Mouse (Mus musculus): ENCODE measurements around the gene Crybb1. TPM values are rescaled to one million over a fixed set of nuclear protein-coding genes. Genes with fewer than 3 reads are reported as not detected.

The Crybb1 gene
- polyA plus RNA-seq, 1 experiment from 2014 or later = 0.20 TPM

- ATAC-seq (ENCODE audit: insufficient number of reproducible peaks, low FRiP score, low TSS enrichment, low read depth) (no peak), DNase-seq (ENCODE audit: low spot score) (no peak)
- H3K9ac ChIP-seq (ENCODE audit: low read length) = no peak overlapping the region
- no peaks in the 10 kb centered on the region for H3K9me3 ChIP-seq (ENCODE audit: control insufficient read depth, low read length)
- H3K27me3 ChIP-seq (ENCODE audit: control insufficient read depth, insufficient read depth, low read length) = no peaks in the 10 kb centered on the region
- no peak overlapping the region for H3K4me2 ChIP-seq (ENCODE audit: low read depth, severe bottlenecking)
- H3K36me3 ChIP-seq (ENCODE audit: control insufficient read depth, insufficient read depth, low read length) = no peaks in the 10 kb centered on the region
- 92% methylated on average over 2 of the region's 2 CpGs for WGBS
- H3K4me3 ChIP-seq (ENCODE audit: low read depth, low read length) = no peak overlapping the region
- no peaks in the 10 kb centered on the region for H3K4me1 ChIP-seq (ENCODE audit: control insufficient read depth, insufficient read depth, low read length)
- H3K27ac ChIP-seq (replicated peaks; ENCODE audit: low read depth, low read length) = no peak overlapping the region
Measured at GRCm38 (mm10) chr5:112287652-112288051, 32.0 kb downstream of the Crybb1 start.

DNA sequence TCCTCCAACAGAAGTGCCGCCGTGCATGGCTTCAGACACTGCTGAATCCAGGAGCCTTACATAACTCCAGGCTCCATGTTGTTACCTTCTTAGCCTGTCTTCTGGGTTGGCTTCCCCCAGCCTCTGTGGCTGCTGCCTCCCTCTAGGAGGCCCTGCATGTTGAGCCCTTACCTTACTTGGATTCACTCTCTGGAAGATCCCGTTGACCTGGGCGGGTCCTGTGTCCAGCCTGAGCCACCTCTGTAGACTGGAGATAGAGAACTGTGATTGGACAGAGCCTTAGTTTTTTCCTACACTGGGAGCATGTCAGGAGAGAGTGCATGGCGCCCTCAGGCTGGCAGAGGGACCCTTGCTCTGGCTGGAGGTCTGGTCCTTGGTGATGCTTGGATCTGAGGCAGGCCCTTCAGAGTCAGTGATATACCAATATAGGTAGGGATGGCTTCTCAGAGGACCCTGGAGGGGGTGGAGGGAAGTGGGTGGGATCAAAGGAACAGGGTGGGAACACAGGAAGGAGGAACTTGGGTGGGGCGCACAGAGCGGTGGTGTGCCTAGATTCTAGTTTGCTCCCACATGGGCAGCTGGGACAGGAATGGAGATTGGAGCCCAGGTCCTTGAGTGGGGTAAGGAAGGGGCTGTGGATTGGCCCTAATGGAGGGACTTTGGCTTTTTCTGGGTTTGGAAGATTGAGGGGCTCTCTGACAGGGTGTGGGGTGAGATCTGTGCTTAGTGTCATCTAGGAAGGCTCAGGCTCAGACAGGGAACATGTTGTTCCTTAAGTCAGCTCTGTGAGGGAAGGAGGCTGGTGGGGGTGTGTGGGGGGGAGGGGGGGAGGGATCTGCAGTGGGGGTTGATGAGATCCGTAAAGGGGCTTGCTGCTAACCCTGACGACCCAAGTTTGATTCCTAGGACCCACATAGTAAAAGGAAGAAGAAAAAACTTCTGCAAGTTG, 32.9 kb downstream of the Crybb1 start:
- no peak overlapping the region for H3K9ac ChIP-seq (ENCODE audit: low read length)
- H3K9me3 ChIP-seq (ENCODE audit: control insufficient read depth, low read length) = no peaks in the 10 kb centered on the region
- WGBS = 84% methylated on average over 9 of the region's 9 CpGs
- H3K4me2 ChIP-seq (ENCODE audit: low read depth, severe bottlenecking) = no peak overlapping the region
- no peak overlapping the region for H3K4me3 ChIP-seq (ENCODE audit: low read depth, low read length)
- ATAC-seq (ENCODE audit: insufficient number of reproducible peaks, low FRiP score, low TSS enrichment, low read depth) (no peak), DNase-seq (ENCODE audit: low spot score) (no peak)
- H3K4me1 ChIP-seq (ENCODE audit: control insufficient read depth, insufficient read depth, low read length) = no peaks in the 10 kb centered on the region
- H3K27ac ChIP-seq (replicated peaks; ENCODE audit: low read depth, low read length) = no peak overlapping the region
- no peaks in the 10 kb centered on the region for H3K27me3 ChIP-seq (ENCODE audit: control insufficient read depth, insufficient read depth, low read length)
- no peaks in the 10 kb centered on the region for H3K36me3 ChIP-seq (ENCODE audit: control insufficient read depth, insufficient read depth, low read length)

DNA sequence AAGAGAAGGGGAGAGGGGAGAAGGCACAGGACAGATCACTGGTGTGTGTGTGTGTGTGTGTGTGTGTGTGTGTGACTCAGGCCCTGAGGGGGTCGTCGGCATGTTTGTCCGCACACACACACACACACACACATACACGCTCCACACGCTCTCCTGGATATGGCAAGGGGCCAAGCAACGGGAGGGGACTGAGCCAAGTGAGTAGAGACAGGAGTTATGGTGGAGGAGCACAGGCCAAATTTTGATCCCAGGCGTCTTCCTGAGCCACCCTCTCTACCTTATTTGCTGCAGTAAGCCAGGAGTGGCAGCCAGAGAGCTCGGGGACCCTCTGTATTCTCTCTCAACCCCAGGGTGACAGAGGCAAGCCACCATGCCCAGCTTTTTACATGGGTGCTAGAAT, 33.6 kb downstream of the Crybb1 start:
- Histone ChIP-seq H3K9me3 (ENCODE audit: control insufficient read depth, low read length) (no peaks in the 10 kb centered on the region), H3K27me3 (ENCODE audit: control insufficient read depth, insufficient read depth, low read length) (no peaks in the 10 kb centered on the region), H3K36me3 (ENCODE audit: control insufficient read depth, insufficient read depth, low read length) (no peaks in the 10 kb centered on the region), H3K27ac (replicated peaks; ENCODE audit: low read depth, low read length) (no peak overlapping the region), H3K4me3 (ENCODE audit: low read depth, low read length) (no peak overlapping the region), H3K4me1 (ENCODE audit: control insufficient read depth, insufficient read depth, low read length) (no peaks in the 10 kb centered on the region), H3K4me2 (ENCODE audit: low read depth, severe bottlenecking) (no peak overlapping the region), H3K9ac (ENCODE audit: low read length) (no peak overlapping the region)
- no peak for DNase-seq (ENCODE audit: low spot score)
- no peak for ATAC-seq (ENCODE audit: insufficient number of reproducible peaks, low FRiP score, low TSS enrichment, low read depth)
- 84% methylated on average over 8 of the region's 8 CpGs for WGBS

DNA sequence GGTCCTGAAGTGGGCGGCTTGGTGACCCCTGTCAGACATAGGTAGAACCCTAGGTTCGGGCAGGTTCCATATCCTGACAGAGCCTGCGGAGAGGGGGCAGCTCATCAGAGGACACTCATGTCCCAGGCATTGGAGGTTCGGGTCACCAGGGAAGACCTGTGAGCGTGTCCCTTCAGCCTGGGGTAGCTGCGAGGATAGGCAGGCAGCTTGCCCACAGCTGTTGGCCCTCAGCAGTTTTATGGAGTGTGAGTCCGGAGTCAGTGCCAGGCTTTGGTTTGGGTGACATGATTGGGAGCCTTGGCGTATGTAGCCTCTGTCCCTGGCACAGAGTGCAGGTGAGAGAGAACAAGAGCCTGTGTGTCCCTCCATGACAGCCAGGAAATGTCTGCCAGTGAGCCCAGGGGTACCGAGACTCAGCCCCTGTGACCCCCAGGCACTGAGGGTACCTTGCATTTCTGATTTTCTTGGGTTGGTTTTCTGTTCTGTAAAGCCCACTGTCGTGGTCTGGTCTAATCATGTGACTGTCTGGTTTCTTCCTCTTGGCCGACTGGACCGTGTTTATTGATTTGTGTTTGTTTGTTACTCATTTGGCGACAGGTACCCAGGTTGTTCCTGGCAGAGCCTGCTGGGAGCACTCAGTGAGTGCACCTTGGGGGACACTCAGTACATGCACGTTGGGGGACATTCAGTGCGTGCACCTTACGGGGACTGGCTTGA, 34.4 kb downstream of the Crybb1 start:
- H3K36me3 ChIP-seq (ENCODE audit: control insufficient read depth, insufficient read depth, low read length) = no peaks in the 10 kb centered on the region
- no peak overlapping the region for H3K4me2 ChIP-seq (ENCODE audit: low read depth, severe bottlenecking)
- H3K27ac ChIP-seq (replicated peaks; ENCODE audit: low read depth, low read length) = no peak overlapping the region
- no peaks in the 10 kb centered on the region for H3K4me1 ChIP-seq (ENCODE audit: control insufficient read depth, insufficient read depth, low read length)
- no peak for ATAC-seq (ENCODE audit: insufficient number of reproducible peaks, low FRiP score, low TSS enrichment, low read depth)
- WGBS = 87% methylated on average over 16 of the region's 16 CpGs
- H3K9me3 ChIP-seq (ENCODE audit: control insufficient read depth, low read length) = no peaks in the 10 kb centered on the region
- H3K9ac ChIP-seq (ENCODE audit: low read length) = no peak overlapping the region
- DNase-seq (ENCODE audit: low spot score) = no peak
- H3K27me3 ChIP-seq (ENCODE audit: control insufficient read depth, insufficient read depth, low read length) = no peaks in the 10 kb centered on the region
- H3K4me3 ChIP-seq (ENCODE audit: low read depth, low read length) = no peak overlapping the region; the same call in 1 of the 2 replicates

DNA sequence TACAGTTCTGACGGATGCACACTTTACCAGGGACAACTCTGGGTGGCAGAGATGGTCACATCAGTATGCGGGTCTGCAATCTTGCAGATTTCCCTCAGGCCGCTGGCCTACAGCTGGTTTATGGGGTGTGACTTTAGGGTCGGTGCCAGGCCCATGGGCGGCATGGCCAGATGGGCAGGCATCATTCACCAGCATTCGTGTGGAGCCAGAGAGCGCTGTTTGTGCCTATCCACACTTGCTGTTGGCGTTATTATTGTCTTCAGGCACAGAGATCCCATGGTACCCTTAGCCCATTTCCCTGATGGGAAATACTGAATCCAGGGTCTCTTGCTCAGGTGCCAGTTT, 34.9 kb downstream of the Crybb1 start:
- Histone ChIP-seq H3K27me3 (ENCODE audit: control insufficient read depth, insufficient read depth, low read length) (no peaks in the 10 kb centered on the region), H3K9ac (ENCODE audit: low read length) (no peak overlapping the region), H3K4me1 (ENCODE audit: control insufficient read depth, insufficient read depth, low read length) (no peaks in the 10 kb centered on the region), H3K9me3 (ENCODE audit: control insufficient read depth, low read length) (no peaks in the 10 kb centered on the region), H3K27ac (replicated peaks; ENCODE audit: low read depth, low read length) (no peak overlapping the region), H3K36me3 (ENCODE audit: control insufficient read depth, insufficient read depth, low read length) (no peaks in the 10 kb centered on the region), H3K4me3 (ENCODE audit: low read depth, low read length) (no peak overlapping the region), H3K4me2 (ENCODE audit: low read depth, severe bottlenecking) (no peak overlapping the region)
- ATAC-seq (ENCODE audit: insufficient number of reproducible peaks, low FRiP score, low TSS enrichment, low read depth) (no peak), DNase-seq (ENCODE audit: low spot score) (no peak)
- WGBS = 87% methylated on average over 8 of the region's 8 CpGs

DNA sequence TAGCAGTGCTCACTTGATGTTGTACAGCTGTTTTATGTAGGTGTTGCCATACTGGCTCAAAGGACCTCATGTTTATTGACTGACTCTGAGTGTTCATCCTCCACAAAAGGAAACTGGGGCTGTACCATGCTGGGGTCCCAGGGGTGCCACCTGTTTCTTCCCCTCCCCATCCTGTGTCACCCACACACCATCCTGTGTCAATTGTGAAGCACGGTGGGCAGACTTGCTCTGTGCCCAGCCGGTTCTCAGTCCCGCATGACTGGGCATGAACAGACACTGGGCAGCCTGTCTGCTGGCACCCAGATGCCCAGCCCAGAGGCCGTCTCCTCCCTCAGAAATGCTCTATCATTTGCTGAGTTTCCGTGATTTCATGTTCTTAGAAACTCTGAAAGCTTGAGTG, 36.3 kb downstream of the Crybb1 start:
- 93% methylated on average over 5 of the region's 5 CpGs for WGBS
- ATAC-seq (ENCODE audit: insufficient number of reproducible peaks, low FRiP score, low TSS enrichment, low read depth) (no peak), DNase-seq (ENCODE audit: low spot score) (no peak)
- H3K27ac ChIP-seq (replicated peaks; ENCODE audit: low read depth, low read length) = no peak overlapping the region
- H3K27me3 ChIP-seq (ENCODE audit: control insufficient read depth, insufficient read depth, low read length) = no peaks in the 10 kb centered on the region
- H3K4me3 ChIP-seq (ENCODE audit: low read depth, low read length) = no peak overlapping the region
- no peaks in the 10 kb centered on the region for H3K9me3 ChIP-seq (ENCODE audit: control insufficient read depth, low read length)
- no peak overlapping the region for H3K9ac ChIP-seq (ENCODE audit: low read length)
- no peak overlapping the region for H3K4me2 ChIP-seq (ENCODE audit: low read depth, severe bottlenecking)
- H3K36me3 ChIP-seq (ENCODE audit: control insufficient read depth, insufficient read depth, low read length) = no peaks in the 10 kb centered on the region
- H3K4me1 ChIP-seq (ENCODE audit: control insufficient read depth, insufficient read depth, low read length) = no peaks in the 10 kb centered on the region

- Histone ChIP-seq H3K4me2 (ENCODE audit: low read depth, severe bottlenecking) (no peak overlapping the region), H3K36me3 (ENCODE audit: control insufficient read depth, insufficient read depth, low read length) (no peaks in the 10 kb centered on the region), H3K9me3 (ENCODE audit: control insufficient read depth, low read length) (no peaks in the 10 kb centered on the region), H3K27ac (replicated peaks; ENCODE audit: low read depth, low read length) (no peak overlapping the region), H3K27me3 (ENCODE audit: control insufficient read depth, insufficient read depth, low read length) (no peaks in the 10 kb centered on the region), H3K4me1 (ENCODE audit: control insufficient read depth, insufficient read depth, low read length) (no peaks in the 10 kb centered on the region), H3K9ac (ENCODE audit: low read length) (no peak overlapping the region), H3K4me3 (ENCODE audit: low read depth, low read length) (no peak overlapping the region)
- no peak for ATAC-seq (ENCODE audit: insufficient number of reproducible peaks, low FRiP score, low TSS enrichment, low read depth)
- no peak for DNase-seq (ENCODE audit: low spot score)
- 77% methylated on average over 17 of the region's 17 CpGs for WGBS
Measured at GRCm38 (mm10) chr5:112292343-112292980, 36.8 kb downstream of the Crybb1 start.

GRCm38 (mm10) chr5:112293800-112294199, 38.2 kb downstream of the Crybb1 start:
- H3K27me3 ChIP-seq (ENCODE audit: control insufficient read depth, insufficient read depth, low read length) = no peaks in the 10 kb centered on the region
- H3K9ac ChIP-seq (ENCODE audit: low read length) = no peak overlapping the region
- H3K4me1 ChIP-seq (ENCODE audit: control insufficient read depth, insufficient read depth, low read length) = no peaks in the 10 kb centered on the region
- DNase-seq (ENCODE audit: low spot score) = no peak
- no peak overlapping the region for H3K27ac ChIP-seq (replicated peaks; ENCODE audit: low read depth, low read length)
- H3K36me3 ChIP-seq (ENCODE audit: control insufficient read depth, insufficient read depth, low read length) = no peaks in the 10 kb centered on the region
- H3K9me3 ChIP-seq (ENCODE audit: control insufficient read depth, low read length) = no peaks in the 10 kb centered on the region
- no peak overlapping the region for H3K4me3 ChIP-seq (ENCODE audit: low read depth, low read length)
- no peak for ATAC-seq (ENCODE audit: insufficient number of reproducible peaks, low FRiP score, low TSS enrichment, low read depth)
- H3K4me2 ChIP-seq (ENCODE audit: low read depth, severe bottlenecking) = no peak overlapping the region
- 74% methylated on average over 2 of the region's 2 CpGs for WGBS
